Mouse (Mus musculus): ENCODE data around the gene Lsm7.
A peak's percentile ranks its signal among the peaks of the same experiment; 100 is the strongest.
"Not testable (repeated sequence)": the region's sequence is repeated elsewhere in the genome, so short reads cannot be mapped to it uniquely, and the experiment has no call there.

Gene Lsm7

DNA sequence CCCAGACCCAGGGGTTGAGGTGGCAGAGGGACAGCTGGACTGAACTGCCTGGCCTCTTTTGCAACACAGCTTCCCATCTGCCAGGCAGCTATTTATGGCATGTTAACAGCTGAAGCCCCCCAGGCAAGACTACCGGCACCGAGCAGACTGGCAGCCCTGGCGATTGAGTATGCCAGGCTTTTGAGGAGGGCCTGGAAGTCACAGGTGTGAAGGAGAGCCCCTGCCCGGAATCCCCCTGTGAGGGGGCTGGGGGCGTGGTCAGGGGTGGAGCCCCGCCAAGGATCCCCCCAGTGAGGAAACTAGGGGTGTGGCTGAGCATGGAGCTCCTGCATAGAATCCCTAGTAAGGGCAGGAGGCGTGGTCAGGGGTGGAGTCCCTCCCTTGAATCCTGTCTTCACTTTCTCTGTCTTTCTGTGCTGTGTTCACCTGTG is 18.0 kb downstream of the Lsm7 start:
- DNase-seq (ENCODE audit: low read depth, low spot score): no peak

- no peak for DNase-seq (ENCODE audit: low read depth, low spot score)
Measured at GRCm38 (mm10) chr10:80835617-80836016, 19.4 kb downstream of the Lsm7 start.

DNA sequence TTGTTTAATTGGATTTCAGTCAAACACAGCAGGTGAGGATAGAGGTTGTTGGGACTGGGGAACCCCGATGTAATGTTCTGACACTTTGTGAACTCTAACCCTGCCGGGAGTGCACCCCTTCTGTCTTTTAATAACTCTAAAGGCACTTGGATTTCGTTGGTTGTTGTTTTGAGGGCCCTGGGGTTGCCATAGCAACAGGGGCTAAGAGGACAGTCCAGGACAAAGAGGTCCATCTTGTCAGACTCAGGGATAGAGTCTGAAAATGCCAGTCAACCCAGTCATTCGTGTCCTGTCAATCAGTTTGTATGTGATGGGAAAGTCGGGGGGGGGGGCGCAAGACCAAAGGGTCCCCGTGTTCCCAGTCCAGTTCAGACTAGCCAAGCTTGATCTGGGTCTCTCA is 22.2 kb downstream of the Lsm7 start:
- no peak for DNase-seq (ENCODE audit: low read depth, low spot score)

- no peak for DNase-seq (ENCODE audit: low read depth, low spot score)
Measured at GRCm38 (mm10) chr10:80831136-80831535, 23.9 kb downstream of the Lsm7 start.

GRCm38 (mm10) chr10:80829359-80830278 is 25.4 kb downstream of the Lsm7 start:
- no peak for DNase-seq (ENCODE audit: low read depth, low spot score)

GRCm38 (mm10) chr10:80828587-80828986 is 26.4 kb downstream of the Lsm7 start:
- not testable (repeated sequence) for DNase-seq (ENCODE audit: low read depth, low spot score)

GRCm38 (mm10) chr10:80827870-80828420 is 27.1 kb downstream of the Lsm7 start:
- no peak for DNase-seq (ENCODE audit: low read depth, low spot score)

DNA sequence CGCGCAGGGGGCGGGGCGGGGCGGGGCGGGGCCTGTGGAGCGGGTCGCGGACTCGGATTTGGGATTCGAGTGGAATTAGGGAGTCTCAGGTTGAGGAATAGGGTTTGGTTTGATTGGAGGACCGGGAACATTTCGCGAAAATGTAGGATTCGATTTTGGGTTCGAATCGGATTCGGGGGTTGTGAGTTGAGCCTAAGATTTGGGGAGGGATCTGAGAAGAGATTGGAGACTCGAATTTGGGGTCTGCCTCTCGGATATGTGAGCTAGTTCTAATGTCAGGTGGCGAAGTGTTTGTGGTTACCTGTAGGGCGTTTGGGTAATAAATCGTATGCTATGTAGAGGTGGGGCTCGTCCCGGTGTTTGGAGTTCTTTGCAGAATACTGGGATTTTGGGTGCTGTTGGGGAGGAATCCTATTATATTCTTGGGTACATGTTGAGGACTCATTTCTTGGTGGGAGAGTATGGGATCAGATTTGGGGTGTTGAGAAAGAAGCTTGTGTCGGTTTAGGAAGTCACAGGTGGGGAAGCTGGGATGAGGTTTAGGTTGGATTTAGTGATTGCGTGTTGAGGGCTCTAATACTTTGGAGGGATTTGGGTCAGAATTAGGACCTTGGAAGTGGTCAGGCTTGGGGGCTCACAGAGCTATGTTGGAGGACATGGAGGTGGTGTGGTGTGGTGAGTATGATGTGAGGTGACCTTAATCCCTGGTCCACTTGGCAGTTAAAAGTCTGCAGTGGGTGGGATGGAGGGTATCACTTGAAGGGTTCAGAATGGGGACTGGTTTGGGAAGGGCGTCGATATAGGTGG is 27.7 kb downstream of the Lsm7 start:
- no peak for DNase-seq (ENCODE audit: low read depth, low spot score)

DNA sequence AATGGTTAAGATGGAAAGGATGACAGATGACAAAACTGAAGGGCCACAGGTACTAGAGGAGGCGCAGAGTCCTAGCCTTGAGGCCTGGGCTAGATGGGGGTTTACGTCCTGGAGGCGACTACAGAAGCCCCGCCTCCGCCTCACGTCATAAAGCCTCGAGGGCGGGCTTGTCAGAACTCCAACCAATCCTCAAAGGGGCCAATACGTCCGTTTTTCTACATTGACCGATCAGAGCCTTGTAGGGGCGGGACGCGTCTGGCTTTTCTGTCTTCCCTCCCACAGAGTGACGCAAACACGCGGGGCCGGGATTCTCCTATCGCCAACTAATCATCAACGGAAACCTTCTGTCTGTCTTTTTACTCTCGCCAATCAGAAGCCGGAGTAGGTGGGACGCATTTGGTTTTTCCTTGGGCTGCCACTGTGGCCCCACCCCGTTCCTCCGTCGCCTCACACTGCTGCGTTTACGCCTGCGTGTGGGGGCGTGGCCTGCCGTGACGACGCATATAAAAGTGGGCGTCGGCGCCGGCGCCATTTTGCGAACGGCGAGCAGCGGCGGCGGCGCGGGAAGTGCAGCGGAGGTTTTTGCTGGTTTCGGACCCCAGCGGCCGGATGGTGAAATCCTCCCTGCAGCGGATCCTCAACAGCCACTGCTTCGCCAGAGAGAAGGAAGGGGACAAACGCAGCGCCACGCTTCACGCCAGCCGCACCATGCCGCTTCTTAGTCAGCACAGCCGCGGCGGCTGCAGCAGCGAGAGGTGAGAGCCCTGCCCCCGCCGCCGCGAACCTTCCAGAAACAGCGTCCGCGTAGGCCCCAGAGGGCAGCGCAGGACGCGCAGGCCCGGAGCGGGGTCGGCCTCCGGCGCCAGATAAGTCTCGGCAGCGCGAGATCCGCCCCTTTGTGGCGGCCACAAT is 28.6 kb downstream of the Lsm7 start, which contains the start of gene Oaz1:
Gene Oaz1 (plus strand): TSS at position 506 of the 912 bp plus-strand sequence.
- DNase-seq (ENCODE audit: low read depth, low spot score): peak; percentile 99

- DNase-seq (ENCODE audit: low read depth, low spot score): no peak
Measured at GRCm38 (mm10) chr10:80824827-80825226, 30.2 kb downstream of the Lsm7 start.

DNA sequence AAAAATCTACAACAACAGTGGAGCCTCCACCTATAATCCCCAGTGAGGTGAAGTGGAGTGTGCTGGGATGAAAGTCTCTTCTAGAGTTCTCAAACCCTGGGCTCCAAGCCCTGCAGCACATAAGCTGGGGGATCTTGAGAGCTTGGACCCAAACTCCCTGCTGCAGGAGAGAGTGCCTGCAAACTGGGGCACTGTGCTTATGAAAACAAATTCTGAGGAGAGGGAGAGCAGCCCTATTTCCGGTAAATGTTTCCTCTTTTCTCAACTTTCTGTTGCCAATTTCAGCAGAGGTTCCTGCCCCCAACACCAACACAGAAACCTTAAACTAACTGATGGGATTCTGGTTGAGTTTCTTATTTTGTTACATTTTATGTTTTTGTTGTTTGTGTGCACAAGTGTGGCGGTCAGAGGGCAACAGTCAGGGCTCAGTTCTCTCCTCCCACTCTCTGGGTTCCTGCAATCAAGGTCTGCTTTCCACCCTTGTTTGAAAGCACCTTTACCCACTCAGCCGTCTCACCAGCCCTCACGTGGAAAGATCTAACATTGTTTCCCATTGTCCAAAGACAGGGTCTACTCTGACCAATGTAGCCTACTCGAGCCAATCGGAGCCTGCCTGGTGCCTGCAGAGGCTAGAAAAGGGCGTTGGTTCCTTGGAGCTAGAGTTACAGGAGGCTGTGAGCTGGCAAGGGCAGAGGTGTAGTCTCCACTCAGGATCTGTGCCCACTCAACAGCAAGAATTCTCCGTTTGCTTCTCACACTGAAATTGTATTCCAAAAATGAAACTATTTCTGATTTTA is 31.0 kb downstream of the Lsm7 start:
- no peak for DNase-seq (ENCODE audit: low read depth, low spot score)

DNA sequence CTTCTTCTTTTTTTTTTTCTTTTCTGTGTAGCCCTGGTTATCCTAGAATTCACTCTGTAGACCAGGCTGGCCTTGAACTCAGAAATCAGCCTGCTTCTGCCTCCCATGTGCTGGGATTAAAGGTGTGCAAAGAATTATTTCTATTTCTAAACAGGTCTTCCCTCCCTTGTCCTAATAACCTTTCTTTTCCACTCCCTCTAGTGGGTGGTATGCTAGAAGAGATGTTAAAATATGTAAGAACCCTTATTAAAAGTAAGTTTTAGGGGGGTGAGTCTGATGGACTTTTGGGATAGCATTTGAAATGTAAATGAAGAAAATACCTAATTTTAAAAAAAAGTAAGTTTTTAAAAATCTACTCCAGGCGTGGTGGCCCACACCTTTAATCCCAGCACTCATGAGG is 31.7 kb downstream of the Lsm7 start:
- no peak for DNase-seq (ENCODE audit: low read depth, low spot score)

DNA sequence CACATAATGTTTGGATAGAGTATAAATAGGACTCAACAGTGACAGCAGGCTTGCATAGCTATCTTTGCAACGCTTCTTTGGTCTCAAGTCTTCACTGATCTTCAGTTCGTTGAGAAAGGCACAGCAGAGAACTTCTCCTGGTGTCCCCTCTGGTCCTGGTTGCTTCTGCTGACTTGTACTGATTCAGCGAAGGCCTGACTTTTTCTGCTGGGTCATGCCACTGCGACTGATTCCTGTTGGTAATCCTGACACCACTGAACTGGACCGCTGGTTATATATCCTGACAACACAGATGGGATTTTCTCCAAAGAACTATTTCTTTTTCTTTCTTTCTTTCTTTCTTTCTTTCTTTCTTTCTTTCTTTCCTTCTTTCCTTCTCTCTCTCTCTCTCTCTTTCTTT is 32.5 kb downstream of the Lsm7 start:
- DNase-seq (ENCODE audit: low read depth, low spot score): no peak

DNA sequence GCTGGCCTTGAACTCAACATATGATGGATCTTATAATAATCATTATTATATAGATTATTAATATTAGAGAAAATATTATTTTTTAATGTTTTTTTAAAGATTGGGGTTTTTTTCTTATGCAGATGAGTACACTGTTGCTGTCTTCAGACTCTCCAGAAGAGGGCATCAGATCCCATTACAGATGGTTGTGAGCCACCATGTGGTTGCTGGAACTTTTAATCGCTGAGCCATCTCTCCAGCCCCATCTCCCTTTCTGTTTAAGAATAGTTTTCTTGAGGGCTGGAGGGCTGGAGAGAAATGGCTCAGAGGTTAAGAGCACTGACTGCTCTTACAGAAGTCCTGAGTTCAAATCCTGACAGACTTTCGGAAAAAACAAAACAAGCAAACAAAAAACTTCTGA is 33.0 kb downstream of the Lsm7 start:
- no peak for DNase-seq (ENCODE audit: low read depth, low spot score)

- DNase-seq (ENCODE audit: low read depth, low spot score): no peak
Measured at GRCm38 (mm10) chr10:80819406-80819805, 35.6 kb downstream of the Lsm7 start.

DNA sequence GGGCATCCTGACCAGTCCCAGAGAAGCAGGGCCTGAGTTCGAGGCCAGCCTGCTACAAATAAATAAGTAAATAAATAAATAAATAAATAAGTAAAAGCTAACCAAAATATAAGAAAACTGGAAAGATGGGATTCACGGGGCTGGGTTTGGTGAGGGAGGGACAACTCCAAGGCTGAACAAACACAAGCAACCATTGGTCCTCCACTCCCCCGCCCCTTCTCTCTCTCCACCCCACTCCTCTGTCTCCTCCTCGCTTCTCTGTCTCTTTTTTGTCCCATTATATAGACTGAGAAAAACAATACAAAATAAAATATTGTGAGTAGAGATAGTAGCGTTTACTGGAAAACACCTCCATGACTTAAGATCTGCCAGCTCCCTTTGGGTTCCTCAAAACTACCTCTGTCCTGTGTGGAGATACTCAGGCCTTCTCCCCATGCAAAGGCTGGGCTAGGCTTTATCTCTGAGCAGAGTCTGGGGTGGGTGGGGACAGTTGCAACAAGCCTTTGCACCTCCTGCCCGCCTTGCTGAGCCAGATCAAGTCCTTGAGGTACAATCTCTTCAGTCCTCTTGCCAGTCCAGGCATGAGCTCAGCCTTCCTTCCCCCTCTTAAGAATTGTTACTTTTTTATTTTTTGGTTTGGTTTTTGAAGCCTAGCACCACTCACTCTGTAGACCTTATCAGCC is 36.3 kb downstream of the Lsm7 start:
- no peak for DNase-seq (ENCODE audit: low read depth, low spot score)

GRCm38 (mm10) chr10:80817955-80818354 is 37.1 kb downstream of the Lsm7 start:
- DNase-seq (ENCODE audit: low read depth, low spot score): not testable (repeated sequence)

DNA sequence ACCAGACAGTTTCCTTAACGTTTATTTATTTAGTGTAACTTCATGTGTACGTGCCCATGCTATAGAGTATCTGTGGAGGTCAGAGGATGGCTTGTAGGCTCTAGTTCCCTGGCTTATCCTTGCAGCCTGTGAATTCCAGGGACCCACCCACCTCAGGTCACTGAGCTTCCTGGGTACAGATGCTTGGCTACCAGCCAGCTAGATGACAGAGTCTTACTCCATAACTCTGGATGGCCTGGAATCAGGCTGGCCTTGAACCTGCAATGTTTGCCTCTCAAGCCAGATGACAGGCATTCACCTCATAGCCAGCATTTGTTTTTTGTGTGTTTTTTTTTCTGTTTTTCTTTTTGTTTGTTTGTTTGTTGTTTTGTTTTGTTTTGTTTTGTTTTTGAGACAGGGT is 37.8 kb downstream of the Lsm7 start:
- no peak for DNase-seq (ENCODE audit: low read depth, low spot score)

DNA sequence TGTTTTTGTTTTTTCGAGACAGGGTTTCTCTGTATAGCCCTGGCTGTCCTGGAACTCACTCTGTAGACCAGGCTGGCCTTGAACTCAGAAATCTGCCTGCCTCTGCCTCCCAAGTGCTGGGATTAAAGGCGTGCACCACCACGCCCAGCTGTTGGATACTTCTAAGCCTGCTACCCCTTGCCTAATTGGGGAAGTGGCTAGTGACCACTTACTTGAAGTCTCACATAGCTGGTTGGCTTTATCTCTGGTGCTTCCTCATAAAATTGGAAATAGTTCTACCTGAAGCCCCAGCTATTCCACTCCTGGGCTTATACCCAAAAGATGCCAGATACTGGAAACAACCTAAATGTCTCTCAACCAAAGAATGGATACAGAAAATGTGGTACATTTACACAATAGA is 38.7 kb downstream of the Lsm7 start:
- DNase-seq (ENCODE audit: low read depth, low spot score): not testable (repeated sequence)

DNA sequence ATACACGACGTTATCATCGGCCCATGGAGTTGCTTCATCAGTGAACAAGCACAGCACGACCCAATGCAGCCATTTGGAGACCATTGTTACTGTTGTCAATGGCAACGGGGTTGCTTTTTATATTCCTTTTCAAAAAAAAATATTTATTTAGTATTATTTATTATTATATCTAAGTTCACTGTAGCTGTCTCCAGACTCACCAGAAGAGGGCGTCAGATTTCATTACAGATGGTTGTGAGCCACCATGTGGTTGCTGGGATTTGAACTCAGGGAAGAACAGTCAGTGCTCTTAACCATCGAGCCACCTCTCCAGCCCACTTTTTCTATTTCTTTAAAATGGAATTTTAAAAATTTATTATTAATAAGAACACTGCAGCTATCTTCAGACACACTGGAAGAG is 40.2 kb downstream of the Lsm7 start:
- no peak for DNase-seq (ENCODE audit: low read depth, low spot score)

Data from retina, postnatal 7 days (tissue).